Mouse (Mus musculus) bone marrow macrophage, adult 2 months (primary cell): ENCODE results near the gene Bsdc1. TPM values are rescaled to one million over a fixed set of nuclear protein-coding genes. Genes with fewer than 3 reads are reported as not detected.
"Not testable (repeated sequence)": the region's sequence is repeated elsewhere in the genome, so short reads cannot be mapped to it uniquely, and the experiment has no call there.

Experiments
- H3K27ac ChIP-seq: 2 replicates; pipeline ENCODE4 v1.5.1; 2012; ENCODE audit warnings: low read depth, low read length; ENCODE audit not compliant: insufficient read depth
- H3K4me1 ChIP-seq: 2 replicates; pipeline ENCODE4 v1.6.1; 2012; ENCODE audit warnings: low read length; ENCODE audit not compliant: control insufficient read depth, insufficient read depth
- H3K4me3 ChIP-seq: 2 replicates; pipeline ENCODE4 v1.5.1; 2012; ENCODE audit warnings: mild to moderate bottlenecking, low read length, moderate library complexity; ENCODE audit not compliant: insufficient read depth
- CTCF ChIP-seq: IDR thresholded peaks from 2 replicates; pipeline ENCODE4 v1.5.1; 2012; ENCODE audit warnings: low read depth, mild to moderate bottlenecking, low read length, moderate library complexity
- POLR2A ChIP-seq: IDR thresholded peaks from 2 replicates; pipeline ENCODE4 v1.6.1; 2012; ENCODE audit warnings: mild to moderate bottlenecking, low read depth, low read length, borderline replicate concordance
- polyA plus RNA-seq: library from polyadenylated mRNA; stranded (reverse); fragments of >200 nt; gene quantifications from 2 replicates; pipeline ENCODE4 v1.2.4, GENCODE M21; 2012; ENCODE audit not compliant: missing spikeins, insufficient read depth, insufficient read length

The Bsdc1 gene
- polyA plus RNA-seq, 1 experiment, result 37.3 TPM

DNA sequence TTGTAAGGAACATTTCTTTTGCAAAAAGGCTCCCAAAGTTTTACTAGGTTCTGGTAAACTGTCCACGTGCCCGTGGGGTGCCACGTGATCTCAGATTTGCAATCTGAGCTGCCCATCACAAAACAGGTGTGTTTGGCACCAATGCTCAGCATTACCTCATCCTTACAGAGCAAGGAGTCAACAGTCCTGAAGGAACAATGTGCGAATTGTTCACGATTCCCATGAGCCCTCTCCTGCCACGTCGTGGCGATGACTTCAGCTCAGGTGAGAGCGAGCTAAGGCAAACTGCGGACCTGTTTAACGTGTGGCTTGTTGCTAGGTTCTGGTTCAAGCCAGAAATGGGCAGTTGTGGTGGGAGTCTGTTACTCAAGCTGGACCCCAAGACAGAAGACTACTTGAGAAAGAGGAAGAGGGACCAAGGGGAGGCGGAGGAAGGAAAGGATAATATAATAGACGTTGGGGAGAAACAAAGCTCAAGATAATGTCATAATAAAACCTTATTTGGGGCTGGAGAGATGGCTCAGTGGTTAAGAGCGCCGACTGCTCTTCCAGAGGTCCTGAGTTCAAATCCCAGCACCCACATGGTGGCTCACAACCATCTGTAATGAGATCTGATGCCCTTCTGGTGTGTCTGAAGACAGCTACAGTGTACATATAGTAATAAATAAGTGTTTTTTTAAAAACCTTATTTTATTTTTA lies 9.8 kb upstream of the Bsdc1 start:
- TF ChIP-seq POLR2A, result no peak
- no peak for TF ChIP-seq CTCF
- Histone ChIP-seq H3K27ac (no peak overlapping the region), H3K4me3 (no peak overlapping the region), H3K4me1 (no peaks in the 10 kb centered on the region)

DNA sequence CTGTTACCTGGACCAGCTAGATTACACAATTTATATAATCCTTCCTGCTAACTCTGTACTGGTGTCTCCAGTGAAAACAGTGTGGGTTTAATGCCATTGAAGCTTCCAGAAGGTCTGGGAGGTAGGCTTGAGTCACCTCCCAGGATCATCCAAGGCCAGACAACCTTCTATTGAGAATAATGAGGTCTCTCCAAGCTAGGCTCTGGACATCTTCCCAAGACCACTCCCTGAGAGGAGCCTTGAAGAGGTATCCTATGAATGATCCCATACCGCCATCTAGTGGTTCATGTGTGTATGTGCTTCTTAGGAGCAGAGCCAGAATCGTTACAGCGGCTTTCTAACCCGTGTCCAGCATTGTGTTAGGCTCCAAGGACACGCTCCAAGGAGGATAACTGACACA lies 6.1 kb upstream of the Bsdc1 start:
- no peak overlapping the region for H3K27ac ChIP-seq
- no peaks in the 10 kb centered on the region for H3K4me1 ChIP-seq
- H3K4me3 ChIP-seq, result no peak overlapping the region
- TF ChIP-seq POLR2A (no peak), CTCF (peak; percentile 14; the same call in 1 of the 2 replicates)

DNA sequence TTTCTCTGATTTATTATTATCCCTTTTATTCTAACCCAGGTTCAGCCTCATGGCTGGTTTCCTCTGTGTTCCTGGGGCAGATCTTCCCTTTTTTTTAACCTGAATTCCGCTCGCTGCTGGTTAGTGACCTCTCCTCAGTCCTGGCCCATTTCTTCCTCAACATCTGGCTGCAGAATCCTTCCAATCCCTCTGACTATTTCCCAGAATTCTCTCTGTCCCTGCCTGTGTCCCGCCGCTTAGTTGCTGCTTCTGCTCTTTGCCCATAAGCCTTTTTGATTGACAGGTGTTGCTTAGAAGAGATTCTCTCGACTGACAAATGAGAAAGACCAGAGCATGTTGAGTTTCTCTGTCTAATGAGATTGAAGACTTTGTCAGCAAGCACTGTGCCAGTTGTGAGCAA lies 5.3 kb upstream of the Bsdc1 start:
- H3K4me1 ChIP-seq, result no peaks in the 10 kb centered on the region
- no peak for TF ChIP-seq CTCF
- no peak for TF ChIP-seq POLR2A
- no peak overlapping the region for H3K27ac ChIP-seq
- no peak overlapping the region for H3K4me3 ChIP-seq

DNA sequence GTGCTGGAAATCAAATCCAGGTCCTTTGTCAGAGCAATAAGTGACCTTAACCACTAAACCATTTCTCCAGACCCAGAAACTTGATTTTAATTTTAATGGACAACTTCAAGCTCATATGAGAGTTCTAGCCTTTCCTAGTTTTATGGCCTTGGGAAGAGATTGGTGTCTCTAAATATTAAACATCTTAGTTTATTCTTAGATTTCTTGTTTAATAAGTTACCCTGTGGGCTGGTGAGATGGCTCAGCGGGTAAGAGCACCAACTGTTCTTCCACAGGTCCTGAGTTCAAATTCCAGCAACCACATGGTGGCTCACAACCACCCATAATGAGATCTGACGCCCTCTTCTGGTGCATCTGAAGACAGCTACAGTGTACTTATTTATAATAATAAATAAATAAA lies 4.1 kb upstream of the Bsdc1 start:
- H3K4me1 ChIP-seq, H3K27ac ChIP-seq, H3K4me3 ChIP-seq: not testable (repeated sequence)

DNA sequence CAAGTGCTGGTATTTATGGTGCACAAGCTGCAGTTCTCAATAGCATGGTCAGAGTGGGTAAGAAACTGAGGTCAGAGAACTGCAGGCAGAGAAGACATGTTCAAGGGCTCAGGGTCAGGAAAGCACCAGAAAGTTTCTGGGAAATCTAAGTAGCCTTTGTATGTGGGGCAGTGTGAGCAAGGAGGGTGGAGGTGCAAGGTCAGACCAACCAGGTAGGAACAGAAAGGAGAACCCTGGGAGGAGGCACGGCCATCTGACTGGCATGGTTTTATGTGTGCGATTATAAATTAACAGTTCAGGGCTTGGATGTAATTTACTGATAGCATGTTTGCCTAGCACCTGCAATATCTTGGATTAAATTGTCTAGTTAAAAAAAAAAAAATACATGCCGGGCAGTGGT lies 1.7 kb upstream of the Bsdc1 start:
- H3K4me1 ChIP-seq, result peaks cover 8% of the 10 kb centered on the region
- no peak overlapping the region for H3K4me3 ChIP-seq
- TF ChIP-seq CTCF (no peak), POLR2A (no peak)
- H3K27ac ChIP-seq, result no peak overlapping the region

DNA sequence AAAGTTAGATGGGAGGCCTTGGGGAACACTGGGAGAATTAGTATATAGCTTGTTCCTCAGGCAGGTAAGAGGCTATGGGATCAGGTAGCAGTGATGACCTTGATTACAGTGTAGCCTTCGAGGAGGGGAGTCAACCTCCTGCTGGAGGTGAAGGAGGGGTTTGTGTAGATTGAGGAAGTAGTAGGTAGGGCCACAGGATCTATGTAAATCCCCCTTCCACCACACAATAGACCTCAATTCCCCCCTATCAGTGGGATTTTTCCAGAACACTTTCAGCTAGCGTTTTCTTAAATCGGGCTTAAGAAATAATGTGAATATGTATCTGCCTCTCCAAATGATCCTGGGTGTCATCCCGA lies 576 bp upstream of the Bsdc1 start:
- TF ChIP-seq POLR2A (no peak), CTCF (no peak)
- H3K27ac ChIP-seq, result peak overlapping the region; percentile 44
- H3K4me3 ChIP-seq, result peak overlapping the region; percentile 62
- H3K4me1 ChIP-seq, result peaks cover 8% of the 10 kb centered on the region

DNA sequence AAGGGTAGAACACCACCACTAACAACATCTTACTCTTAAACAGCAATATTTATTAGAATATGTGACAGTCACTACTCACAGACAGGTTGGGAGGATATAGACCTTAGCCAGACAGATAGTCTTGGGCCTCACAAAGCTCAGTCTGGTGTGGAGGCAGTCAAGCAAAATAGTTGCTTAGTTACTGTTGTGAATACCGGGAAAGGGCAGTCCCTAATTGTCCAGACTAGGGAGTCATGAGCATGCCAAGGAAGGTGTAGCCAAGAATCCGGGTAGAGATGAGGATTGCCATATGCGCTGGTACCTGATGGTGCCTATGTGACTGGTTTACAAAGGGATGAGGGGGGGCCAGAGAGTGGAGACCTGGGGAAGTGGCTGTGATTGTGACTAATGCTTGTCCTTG lies 737 bp downstream of the Bsdc1 start:
- no peak overlapping the region for H3K27ac ChIP-seq

DNA sequence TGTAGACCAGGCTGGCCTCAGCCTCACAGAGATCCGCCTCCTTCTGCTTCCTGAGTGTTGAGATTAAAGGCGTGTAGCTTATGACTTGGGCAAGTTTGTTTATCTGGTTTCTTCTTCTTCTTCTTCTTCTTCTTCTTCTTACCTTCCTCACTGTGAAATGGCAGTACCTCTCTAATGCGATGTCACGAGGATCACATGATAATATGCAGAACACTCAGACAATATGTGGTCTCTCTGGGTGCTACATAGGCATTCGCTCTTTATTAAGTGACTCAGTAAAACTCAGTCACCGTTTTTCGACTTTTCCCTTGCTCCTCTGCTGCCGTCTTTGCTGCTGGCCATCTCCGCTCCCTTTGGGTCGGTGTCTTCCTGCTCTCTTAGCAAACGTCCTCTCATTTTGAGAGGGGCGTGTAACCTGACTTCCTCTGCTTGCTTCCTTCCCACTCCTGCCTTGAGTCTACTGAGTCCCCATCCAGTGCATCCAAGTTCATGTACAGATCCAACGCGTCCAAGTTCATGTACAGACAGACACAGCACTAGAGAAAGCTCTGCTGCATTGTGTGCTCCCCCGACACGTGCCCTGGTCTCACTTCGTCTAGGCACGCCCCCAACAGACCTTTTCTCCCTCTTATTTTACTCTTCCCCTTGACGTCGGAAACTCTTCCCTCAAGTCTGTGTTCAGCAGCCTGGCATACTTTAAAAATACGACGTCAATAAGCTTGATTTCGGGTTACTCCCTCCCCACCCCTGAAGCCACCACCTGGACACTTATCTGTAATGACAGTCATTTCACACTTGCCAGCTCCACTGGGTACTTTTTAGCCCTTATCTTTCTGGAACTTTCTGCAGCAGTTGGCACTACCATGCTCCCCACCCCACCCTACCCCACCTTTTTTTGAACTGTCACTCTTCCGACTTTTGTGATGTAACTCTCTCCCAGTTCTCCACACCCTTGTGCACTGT lies 2.0 kb downstream of the Bsdc1 start:
- H3K4me1 ChIP-seq, result peaks cover 8% of the 10 kb centered on the region
- TF ChIP-seq POLR2A, result no peak
- TF ChIP-seq CTCF, result no peak
- no peak overlapping the region for H3K4me3 ChIP-seq
- H3K27ac ChIP-seq, result no peak overlapping the region

More for the DNA sequence above, 737 bp downstream of the Bsdc1 start:
- Histone ChIP-seq H3K4me3 (peak overlapping the region; percentile 67), H3K4me1 (peaks cover 8% of the 10 kb centered on the region)
- TF ChIP-seq POLR2A, result no peak
- no peak for TF ChIP-seq CTCF

DNA sequence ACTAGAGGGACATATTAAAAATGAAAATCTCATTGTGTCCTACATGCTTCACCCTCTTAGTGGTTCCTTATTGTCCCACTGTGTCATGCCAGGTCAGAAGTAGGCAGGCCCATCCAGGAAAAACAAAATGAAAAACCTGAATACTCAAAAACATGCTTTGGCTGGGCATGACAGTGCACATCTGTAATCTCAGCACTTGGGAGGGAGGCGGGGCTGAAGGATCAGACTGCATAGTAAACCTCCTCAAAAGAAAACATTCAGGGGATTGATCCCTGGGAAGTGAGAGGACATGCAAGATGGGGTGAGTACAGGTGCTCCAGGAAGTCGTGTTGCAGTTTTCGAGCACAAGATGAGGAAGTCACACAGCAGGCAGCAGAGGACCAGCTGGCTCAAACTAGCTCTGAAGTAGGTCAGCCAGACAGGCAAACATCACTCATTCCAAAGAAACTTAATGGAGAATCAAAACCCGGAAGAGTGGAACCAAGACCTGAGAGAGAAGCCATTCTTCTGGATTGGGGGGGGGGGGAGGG lies 3.0 kb downstream of the Bsdc1 start:
- Histone ChIP-seq H3K27ac (no peak overlapping the region), H3K4me3 (no peak overlapping the region), H3K4me1 (peaks cover 8% of the 10 kb centered on the region)
- TF ChIP-seq CTCF (peak; percentile 3; the same call in 1 of the 2 replicates), POLR2A (no peak)

DNA sequence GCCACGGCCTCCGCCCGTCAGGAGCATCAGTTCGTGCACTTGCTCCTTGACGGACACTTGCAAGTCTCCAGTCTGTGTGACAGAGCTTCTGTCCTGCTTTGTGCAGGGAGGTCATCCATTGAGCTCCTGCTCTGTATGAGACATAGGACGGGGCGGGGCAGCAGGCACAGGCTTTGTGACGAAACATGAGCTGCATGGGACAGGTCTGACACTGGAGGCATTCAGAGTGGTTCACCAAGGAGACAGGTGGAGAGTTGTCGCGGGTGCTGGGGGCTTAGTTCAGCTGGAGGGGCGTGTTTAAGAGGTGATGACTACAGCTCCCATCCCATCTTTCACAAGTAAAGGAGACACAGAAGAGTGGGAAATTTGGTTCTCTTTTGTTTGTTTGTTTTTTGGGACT lies 14.7 kb downstream of the Bsdc1 start:
- H3K27ac ChIP-seq, result no peak overlapping the region
- no peak overlapping the region for H3K4me3 ChIP-seq
- TF ChIP-seq POLR2A (no peak), CTCF (no peak)
- no peaks in the 10 kb centered on the region for H3K4me1 ChIP-seq
